Mouse (Mus musculus) hindbrain, embryonic 10.5 days (tissue): ENCODE data around the gene Dnajc13. TPM values are rescaled to one million over a fixed set of nuclear protein-coding genes. Genes with fewer than 3 reads are reported as not detected.

Source experiments
- DNase-seq: peaks from one replicate; pipeline ENCODE4 v3.0.0-alpha.2; 2017; ENCODE audit warnings: low spot score
- H3K27ac ChIP-seq: fragments of 300-500 bp; sonication (generic); 2 replicates; pipeline ENCODE4 v1.5.1; 2016; ENCODE audit warnings: mild to moderate bottlenecking, moderate library complexity
- H3K27me3 ChIP-seq: fragments of 300-500 bp; sonication (generic); 2 replicates; pipeline ENCODE4 v1.6.1; 2016; ENCODE audit warnings: mild to moderate bottlenecking; ENCODE audit not compliant: poor library complexity, insufficient read depth, severe bottlenecking
- H3K36me3 ChIP-seq: fragments of 300-500 bp; sonication (generic); 2 replicates; pipeline ENCODE4 v1.6.1; 2016; ENCODE audit warnings: mild to moderate bottlenecking, moderate library complexity
- H3K4me1 ChIP-seq: fragments of 300-500 bp; sonication (generic); replicated peaks from 2 replicates; pipeline ENCODE4 v1.6.1; 2016; ENCODE audit warnings: mild to moderate bottlenecking
- H3K4me3 ChIP-seq: fragments of 300-500 bp; sonication (generic); 2 replicates; pipeline ENCODE4 v1.5.1; 2016; ENCODE audit warnings: mild to moderate bottlenecking, moderate library complexity
- H3K9me3 ChIP-seq: fragments of 300-500 bp; sonication (generic); 2 replicates; pipeline ENCODE4 v1.6.1; 2016; ENCODE audit warnings: mild to moderate bottlenecking, moderate library complexity
- WGBS: fragments of 180-500 bp; shearing (Covaris S2); methylation state at CpG from one replicate; pipeline ENCODE4 v1.1.7; 2016; 5-methylcytosine and 5-hydroxymethylcytosine counted together
- polyA plus RNA-seq: library from polyadenylated mRNA; unstranded; fragments of >200 nt; fragmentation: Nextera tagmentation; extraction: Ambion mirVana; gene quantifications from 2 replicates; pipeline ENCODE4 v1.2.1, GENCODE M21; 2016

Gene Dnajc13
- 15.8 and 22.3 TPM in 2 replicates for polyA plus RNA-seq

- peaks cover 18% of the 10 kb centered on the region for H3K4me1 ChIP-seq
- H3K4me3 ChIP-seq = peak within 1 kb of the TSS; percentile 93
- under 1% methylated on average over 60 of the region's 60 CpGs for WGBS
- DNase-seq = peak; percentile 98
- no peaks in the 10 kb centered on the region for H3K27me3 ChIP-seq
- no peaks in the 10 kb centered on the region for H3K36me3 ChIP-seq
- peak within 1 kb of the TSS; percentile 95 for H3K27ac ChIP-seq
- no peaks in the 10 kb centered on the region for H3K9me3 ChIP-seq
These were observed at the start of gene Dnajc13 for GRCm38 (mm10) chr9:104262823-104263352. TSS of gene Dnajc13 (minus strand) at chr9:104262930.

DNA sequence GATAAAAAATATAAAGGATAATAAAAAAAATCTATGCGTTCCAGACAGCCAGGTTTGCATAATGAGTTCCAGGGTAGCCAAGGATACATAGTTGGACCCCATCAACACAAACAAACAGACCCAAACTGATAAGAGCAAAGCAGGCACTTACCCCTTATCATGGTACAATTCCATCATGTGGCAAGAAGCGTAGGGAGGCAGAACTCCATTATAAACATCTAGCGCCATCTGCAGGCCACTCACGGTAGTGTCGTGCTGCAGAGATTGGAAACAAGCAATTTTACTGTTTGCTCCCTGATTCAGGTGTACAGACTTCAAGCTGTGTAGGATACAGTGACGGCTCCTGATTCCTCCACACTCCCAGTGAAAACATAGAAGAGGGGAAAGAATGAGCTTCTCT lies 44.0 kb upstream of the Dnajc13 start:
- Histone ChIP-seq H3K27me3 (no peaks in the 10 kb centered on the region), H3K27ac (no peak overlapping the region), H3K4me1 (no peaks in the 10 kb centered on the region), H3K4me3 (no peak overlapping the region), H3K36me3 (no peaks in the 10 kb centered on the region), H3K9me3 (no peaks in the 10 kb centered on the region)
- WGBS = 15% methylated on average over 6 of the region's 6 CpGs
- DNase-seq = peak; percentile 71

- Histone ChIP-seq H3K27me3 (no peaks in the 10 kb centered on the region), H3K9me3 (no peaks in the 10 kb centered on the region), H3K27ac (no peak overlapping the region), H3K4me3 (no peak overlapping the region), H3K4me1 (no peaks in the 10 kb centered on the region), H3K36me3 (no peaks in the 10 kb centered on the region)
- WGBS = 91% methylated on average over 6 of the region's 6 CpGs
- no peak for DNase-seq
These were observed 42.8 kb upstream of the Dnajc13 start for GRCm38 (mm10) chr9:104305333-104306111.

DNA sequence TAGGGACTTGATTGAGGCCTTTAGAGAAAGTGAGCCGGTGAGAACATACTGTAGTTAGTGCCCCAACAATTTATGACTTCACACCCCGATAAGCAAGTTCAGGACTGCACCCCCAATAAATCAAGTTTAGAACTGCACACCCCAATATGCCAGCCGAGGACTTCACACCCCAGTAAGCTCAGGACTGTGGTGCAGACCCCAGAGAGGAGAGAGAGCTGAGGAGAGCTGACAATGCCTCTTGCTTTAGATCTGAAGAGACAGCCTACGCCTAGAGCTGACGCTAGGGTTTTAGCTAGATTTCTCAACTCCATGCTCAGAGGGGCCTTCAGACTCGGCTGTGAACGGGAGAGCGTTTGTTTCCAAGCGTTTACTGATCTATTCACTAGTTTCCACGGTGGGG lies 42.1 kb upstream of the Dnajc13 start:
- DNase-seq = no peak
- Histone ChIP-seq H3K4me1 (no peaks in the 10 kb centered on the region), H3K36me3 (no peaks in the 10 kb centered on the region), H3K27me3 (no peaks in the 10 kb centered on the region), H3K27ac (no peak overlapping the region), H3K4me3 (no peak overlapping the region), H3K9me3 (no peaks in the 10 kb centered on the region)
- 84% methylated on average over 10 of the region's 10 CpGs for WGBS

DNA sequence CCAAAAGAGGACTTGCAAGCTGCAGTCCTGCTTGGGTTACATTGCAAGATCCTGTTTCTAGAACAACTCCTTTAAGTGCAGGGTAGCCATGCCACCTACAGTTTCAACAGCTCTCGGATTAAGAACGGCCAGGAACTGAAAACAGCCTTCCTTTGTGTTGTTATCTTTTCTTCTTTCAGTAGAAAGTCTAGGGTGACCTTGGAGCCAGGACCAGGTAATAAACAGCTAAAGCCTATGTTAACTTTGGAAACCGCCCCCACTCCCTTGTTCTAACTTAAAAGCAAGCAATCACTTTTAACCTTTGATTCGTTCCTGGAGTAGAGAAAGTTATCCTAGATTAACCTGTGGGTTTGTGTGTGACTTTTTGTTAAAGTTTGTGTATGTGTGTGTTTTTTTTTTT lies 41.6 kb upstream of the Dnajc13 start:
- Histone ChIP-seq H3K4me3 (no peak overlapping the region), H3K9me3 (no peaks in the 10 kb centered on the region), H3K36me3 (no peaks in the 10 kb centered on the region), H3K27me3 (no peaks in the 10 kb centered on the region), H3K4me1 (no peaks in the 10 kb centered on the region), H3K27ac (no peak overlapping the region)
- WGBS = 79% methylated on average over 4 of the region's 4 CpGs
- DNase-seq = no peak

GRCm38 (mm10) chr9:104300569-104300968 lies 37.8 kb upstream of the Dnajc13 start:
- Histone ChIP-seq H3K4me3 (no peak overlapping the region), H3K4me1 (no peaks in the 10 kb centered on the region), H3K27ac (no peak overlapping the region), H3K27me3 (no peaks in the 10 kb centered on the region), H3K9me3 (no peaks in the 10 kb centered on the region), H3K36me3 (no peaks in the 10 kb centered on the region)
- 86% methylated on average over 12 of the region's 12 CpGs for WGBS
- DNase-seq = no peak

GRCm38 (mm10) chr9:104297041-104297440 lies 34.3 kb upstream of the Dnajc13 start:
- Histone ChIP-seq H3K36me3 (no peaks in the 10 kb centered on the region), H3K4me1 (no peaks in the 10 kb centered on the region), H3K27me3 (no peaks in the 10 kb centered on the region), H3K4me3 (no peak overlapping the region), H3K27ac (no peak overlapping the region), H3K9me3 (no peaks in the 10 kb centered on the region)
- DNase-seq = no peak
- 86% methylated on average over 3 of the region's 3 CpGs for WGBS

DNA sequence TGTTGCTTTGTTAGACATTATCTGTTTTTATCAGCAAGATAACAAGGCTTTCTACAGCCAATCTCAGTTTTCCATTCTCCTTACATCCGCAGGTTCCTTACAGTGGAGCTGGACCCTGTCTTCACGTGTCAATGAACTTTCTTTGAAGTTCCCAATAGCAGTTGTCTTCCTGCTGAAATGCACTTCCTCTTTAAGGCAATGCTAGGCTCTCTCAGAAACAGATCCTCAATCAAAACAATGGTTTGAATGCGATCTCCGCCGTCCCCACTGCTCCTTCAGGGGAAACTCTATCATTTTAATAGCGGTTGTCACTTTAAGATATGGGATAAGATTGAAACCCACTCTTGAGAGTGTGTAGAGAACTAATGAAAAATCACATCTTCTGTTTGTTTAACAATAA lies 22.2 kb upstream of the Dnajc13 start:
- Histone ChIP-seq H3K4me1 (peaks cover 3% of the 10 kb centered on the region; the same call in 1 of the 2 replicates), H3K9me3 (no peaks in the 10 kb centered on the region), H3K27me3 (no peaks in the 10 kb centered on the region), H3K27ac (no peak overlapping the region), H3K4me3 (no peak overlapping the region), H3K36me3 (no peaks in the 10 kb centered on the region)
- 73% methylated on average over 6 of the region's 6 CpGs for WGBS
- DNase-seq = no peak

DNA sequence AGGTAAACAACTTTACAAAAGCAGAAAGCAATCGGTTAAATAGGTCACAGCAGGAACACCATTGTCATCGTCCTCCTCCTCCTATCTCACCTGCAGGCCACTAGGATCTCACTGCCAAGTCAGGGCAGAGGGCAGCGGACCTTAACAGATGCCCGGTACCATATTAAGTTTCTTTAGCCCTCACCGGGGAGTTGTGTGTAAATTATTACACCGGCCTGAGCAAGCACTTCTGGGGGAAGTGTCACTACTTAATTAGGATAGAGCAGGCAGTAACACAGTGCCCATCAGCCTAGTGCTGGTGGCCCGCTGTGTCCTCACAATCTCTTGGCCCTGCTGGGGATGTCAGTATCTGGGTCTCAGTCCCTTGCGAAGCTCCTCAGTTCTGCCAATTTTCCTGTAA lies 19.8 kb upstream of the Dnajc13 start:
- peaks cover 3% of the 10 kb centered on the region; the same call in 1 of the 2 replicates for H3K4me1 ChIP-seq
- H3K27ac ChIP-seq = no peak overlapping the region
- H3K27me3 ChIP-seq = no peaks in the 10 kb centered on the region
- 24% methylated on average over 8 of the region's 8 CpGs for WGBS
- no peaks in the 10 kb centered on the region for H3K36me3 ChIP-seq
- no peaks in the 10 kb centered on the region for H3K9me3 ChIP-seq
- DNase-seq = no peak
- no peak overlapping the region for H3K4me3 ChIP-seq

DNA sequence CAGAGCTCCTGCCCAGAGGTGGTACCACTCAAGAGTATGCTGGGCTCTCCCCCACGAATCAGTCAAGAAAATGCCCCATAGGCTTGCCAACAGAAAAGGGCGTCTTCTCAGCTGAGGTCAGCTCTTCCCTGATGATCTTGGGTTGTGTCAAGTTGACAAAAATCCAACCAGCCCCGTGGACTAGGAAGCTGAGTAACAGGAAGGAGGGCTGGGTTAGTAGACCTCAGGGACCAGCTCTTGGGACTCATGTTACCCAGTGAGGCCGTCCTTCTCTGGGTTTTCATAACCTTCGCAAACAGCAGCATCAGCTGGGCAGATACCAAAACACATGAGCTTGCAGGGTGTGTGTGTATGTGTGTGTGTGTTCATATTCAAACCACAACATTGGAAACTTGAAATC lies 19.0 kb upstream of the Dnajc13 start:
- H3K4me1 ChIP-seq = peaks cover 3% of the 10 kb centered on the region
- 81% methylated on average over 5 of the region's 5 CpGs for WGBS

DNA sequence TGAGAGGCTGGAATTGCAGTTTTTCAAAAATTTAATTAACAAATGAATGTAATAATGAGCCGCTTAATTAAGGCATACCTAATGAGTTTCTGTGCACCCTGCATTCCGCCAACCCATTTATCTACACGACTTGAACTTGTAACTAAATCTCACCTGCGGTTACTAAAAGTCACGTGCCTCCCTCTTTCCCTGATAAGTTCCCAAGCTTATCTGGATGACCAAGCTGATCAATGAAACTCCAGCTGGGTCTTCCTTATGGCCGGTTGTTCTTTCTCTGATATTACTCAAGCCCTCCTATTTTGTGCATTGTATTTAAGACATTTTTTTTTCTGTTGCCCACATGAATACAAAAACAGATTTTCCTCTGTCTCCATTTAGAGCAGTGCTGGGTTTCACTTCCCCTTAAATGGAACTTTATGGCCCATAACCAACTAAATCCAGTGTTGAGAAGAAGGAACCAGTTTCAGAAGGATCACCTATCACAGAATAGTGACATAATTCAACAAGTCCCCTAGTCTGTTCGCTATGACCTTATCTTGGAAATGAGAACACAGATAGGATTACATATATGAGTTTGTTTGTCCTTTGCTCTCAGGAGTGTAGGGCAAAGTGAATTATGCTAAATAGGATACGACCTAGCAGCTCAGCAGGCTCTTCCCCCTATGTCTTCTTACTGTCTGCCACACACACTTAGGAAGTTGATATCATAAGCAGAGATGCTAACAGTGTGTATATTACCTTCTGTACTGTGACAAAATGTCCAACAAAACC lies 18.2 kb upstream of the Dnajc13 start:
- peaks cover 3% of the 10 kb centered on the region for H3K4me1 ChIP-seq
- no peak for DNase-seq
- WGBS = 89% methylated on average over 8 of the region's 8 CpGs
- no peaks in the 10 kb centered on the region for H3K9me3 ChIP-seq
- H3K27me3 ChIP-seq = no peaks in the 10 kb centered on the region
- H3K4me3 ChIP-seq = no peak overlapping the region
- H3K36me3 ChIP-seq = no peaks in the 10 kb centered on the region
- H3K27ac ChIP-seq = no peak overlapping the region

More for the DNA sequence above, 19.0 kb upstream of the Dnajc13 start:
- Histone ChIP-seq H3K9me3 (no peaks in the 10 kb centered on the region), H3K27me3 (no peaks in the 10 kb centered on the region), H3K4me3 (no peak overlapping the region), H3K36me3 (no peaks in the 10 kb centered on the region), H3K27ac (no peak overlapping the region)
- DNase-seq = no peak

GRCm38 (mm10) chr9:104277528-104278162 lies 14.9 kb upstream of the Dnajc13 start:
- H3K4me3 ChIP-seq = peak overlapping the region; percentile 29
- no peaks in the 10 kb centered on the region for H3K27me3 ChIP-seq
- WGBS = 25% methylated on average over 18 of the region's 18 CpGs
- H3K4me1 ChIP-seq = peaks cover 3% of the 10 kb centered on the region
- H3K36me3 ChIP-seq = no peaks in the 10 kb centered on the region
- H3K9me3 ChIP-seq = no peaks in the 10 kb centered on the region
- H3K27ac ChIP-seq = no peak overlapping the region
- DNase-seq = peak; percentile 33
